Mouse (Mus musculus) E14TG2a.4 (cell line): ENCODE data around the gene Prrc2b.

ENCODE experiments used
- CTCF ChIP-seq: conservative IDR thresholded peaks from 2 replicates; pipeline ENCODE4 v1.5.1; 2014; ENCODE audit warnings: low read length
- NANOG ChIP-seq: IDR thresholded peaks from 2 replicates; pipeline ENCODE4 v1.6.1; 2014; ENCODE audit warnings: borderline replicate concordance, low read length, mixed read lengths

DNA sequence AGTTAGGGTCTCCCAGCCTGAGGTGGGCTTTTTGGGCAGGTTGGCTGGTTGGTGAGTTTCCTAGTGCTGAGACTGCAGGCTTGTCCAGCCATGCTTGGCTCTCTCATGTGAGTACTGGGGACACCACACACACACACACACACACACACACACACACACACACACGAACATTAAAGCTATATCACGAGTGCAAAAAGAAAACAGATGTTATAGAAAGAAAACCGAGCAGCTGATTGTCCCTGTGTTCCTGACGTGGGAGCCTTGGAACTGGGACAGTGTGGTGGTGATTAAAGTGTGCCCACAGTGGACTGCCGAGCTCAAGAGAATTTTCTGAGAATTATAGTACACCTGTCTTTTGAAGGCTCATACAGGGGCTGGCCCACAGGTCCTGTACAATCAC, 18.4 kb downstream of the Prrc2b start:
- TF ChIP-seq CTCF (no peak), NANOG (no peak)
